Mouse (Mus musculus): ENCODE data around the gene Filip1. TPM values are rescaled to one million over a fixed set of nuclear protein-coding genes. Genes with fewer than 3 reads are reported as not detected.
A peak's percentile ranks its signal among the peaks of the same experiment; 100 is the strongest.
"Not testable (repeated sequence)": the region's sequence is repeated elsewhere in the genome, so short reads cannot be mapped to it uniquely, and the experiment has no call there.

Filip1 gene
- polyA plus RNA-seq, 1 experiment, result 1.8 TPM

GRCm38 (mm10) chr9:80037262-80037996 lies 24.8 kb upstream of the Filip1 start:
- Histone ChIP-seq H3K27me3 (replicated peaks; ENCODE audit: control insufficient read depth, insufficient read depth, low read length) (no peaks in the 10 kb centered on the region), H3K4me1 (ENCODE audit: control insufficient read depth, insufficient read depth, low read length) (no peaks in the 10 kb centered on the region), H3K36me3 (ENCODE audit: control insufficient read depth, insufficient read depth, low read length) (no peaks in the 10 kb centered on the region), H3K27ac (ENCODE audit: insufficient read depth, low read depth, low read length) (no peak overlapping the region), H3K4me3 (ENCODE audit: insufficient read depth, low read depth, low read length) (no peak overlapping the region)
- TF ChIP-seq POLR2A (IDR thresholded peaks at IDR 0.05; ENCODE audit: low read depth, low read length) (no peak), CTCF (conservative IDR thresholded peaks at IDR 0.05; ENCODE audit: insufficient read depth, insufficient read length, low read depth, low read length) (no peak)
- no peak for DNase-seq
- 85% methylated on average over 13 of the region's 13 CpGs for WGBS

- Histone ChIP-seq H3K27ac (ENCODE audit: insufficient read depth, low read depth, low read length) (peak overlapping the region; percentile 57), H3K27me3 (replicated peaks; ENCODE audit: control insufficient read depth, insufficient read depth, low read length) (no peaks in the 10 kb centered on the region), H3K4me1 (ENCODE audit: control insufficient read depth, insufficient read depth, low read length) (peaks cover 10% of the 10 kb centered on the region), H3K4me3 (ENCODE audit: insufficient read depth, low read depth, low read length) (no peak overlapping the region), H3K36me3 (ENCODE audit: control insufficient read depth, insufficient read depth, low read length) (no peaks in the 10 kb centered on the region)
- WGBS, result 17% methylated on average over 6 of the region's 6 CpGs
- DNase-seq, result peak; percentile 35
- TF ChIP-seq POLR2A (IDR thresholded peaks at IDR 0.05; ENCODE audit: low read depth, low read length), result no peak
- TF ChIP-seq CTCF (conservative IDR thresholded peaks at IDR 0.05; ENCODE audit: insufficient read depth, insufficient read length, low read depth, low read length), result no peak
Measured at GRCm38 (mm10) chr9:80026581-80027021, 13.9 kb upstream of the Filip1 start.

GRCm38 (mm10) chr9:80026017-80026416 lies 13.4 kb upstream of the Filip1 start:
- TF ChIP-seq CTCF (conservative IDR thresholded peaks at IDR 0.05; ENCODE audit: insufficient read depth, insufficient read length, low read depth, low read length) (peak; percentile 59), POLR2A (IDR thresholded peaks at IDR 0.05; ENCODE audit: low read depth, low read length) (no peak)
- Histone ChIP-seq H3K4me1 (ENCODE audit: control insufficient read depth, insufficient read depth, low read length) (peaks cover 10% of the 10 kb centered on the region), H3K4me3 (ENCODE audit: insufficient read depth, low read depth, low read length) (no peak overlapping the region), H3K27ac (ENCODE audit: insufficient read depth, low read depth, low read length) (no peak overlapping the region), H3K36me3 (ENCODE audit: control insufficient read depth, insufficient read depth, low read length) (no peaks in the 10 kb centered on the region), H3K27me3 (replicated peaks; ENCODE audit: control insufficient read depth, insufficient read depth, low read length) (no peaks in the 10 kb centered on the region)
- WGBS, result 0% methylated on average over 2 of the region's 2 CpGs
- DNase-seq, result peak; percentile 78

- not testable (repeated sequence) for H3K36me3 ChIP-seq (ENCODE audit: control insufficient read depth, insufficient read depth, low read length); H3K27ac ChIP-seq (ENCODE audit: insufficient read depth, low read depth, low read length); H3K4me3 ChIP-seq (ENCODE audit: insufficient read depth, low read depth, low read length); H3K27me3 ChIP-seq (replicated peaks; ENCODE audit: control insufficient read depth, insufficient read depth, low read length); DNase-seq
- WGBS, result 88% methylated on average over 5 of the region's 5 CpGs
- H3K4me1 ChIP-seq (ENCODE audit: control insufficient read depth, insufficient read depth, low read length), result peaks cover 10% of the 10 kb centered on the region
Measured at GRCm38 (mm10) chr9:80025347-80025746, 12.7 kb upstream of the Filip1 start.

GRCm38 (mm10) chr9:80022821-80023220 lies 10.2 kb upstream of the Filip1 start:
- H3K4me3 ChIP-seq (ENCODE audit: insufficient read depth, low read depth, low read length), result no peak overlapping the region
- no peaks in the 10 kb centered on the region for H3K36me3 ChIP-seq (ENCODE audit: control insufficient read depth, insufficient read depth, low read length)
- peaks cover 10% of the 10 kb centered on the region for H3K4me1 ChIP-seq (ENCODE audit: control insufficient read depth, insufficient read depth, low read length)
- no peak overlapping the region for H3K27ac ChIP-seq (ENCODE audit: insufficient read depth, low read depth, low read length)
- TF ChIP-seq POLR2A (IDR thresholded peaks at IDR 0.05; ENCODE audit: low read depth, low read length), result no peak
- no peak for TF ChIP-seq CTCF (conservative IDR thresholded peaks at IDR 0.05; ENCODE audit: insufficient read depth, insufficient read length, low read depth, low read length)
- peak; percentile 4 for DNase-seq
- H3K27me3 ChIP-seq (replicated peaks; ENCODE audit: control insufficient read depth, insufficient read depth, low read length), result no peaks in the 10 kb centered on the region
- WGBS, result 55% methylated on average over 8 of the region's 8 CpGs

- Histone ChIP-seq H3K4me1 (ENCODE audit: control insufficient read depth, insufficient read depth, low read length) (peaks cover 7% of the 10 kb centered on the region), H3K36me3 (ENCODE audit: control insufficient read depth, insufficient read depth, low read length) (no peaks in the 10 kb centered on the region), H3K27me3 (replicated peaks; ENCODE audit: control insufficient read depth, insufficient read depth, low read length) (no peaks in the 10 kb centered on the region), H3K4me3 (ENCODE audit: insufficient read depth, low read depth, low read length) (no peak overlapping the region), H3K27ac (ENCODE audit: insufficient read depth, low read depth, low read length) (no peak overlapping the region)
- no peak for TF ChIP-seq CTCF (conservative IDR thresholded peaks at IDR 0.05; ENCODE audit: insufficient read depth, insufficient read length, low read depth, low read length)
- TF ChIP-seq POLR2A (IDR thresholded peaks at IDR 0.05; ENCODE audit: low read depth, low read length), result no peak
- WGBS, result 46% methylated on average over 1 of the region's 1 CpGs
- no peak for DNase-seq
Measured at GRCm38 (mm10) chr9:80021648-80022047, 9.0 kb upstream of the Filip1 start.

- 68% methylated on average over 3 of the region's 3 CpGs for WGBS
- TF ChIP-seq POLR2A (IDR thresholded peaks at IDR 0.05; ENCODE audit: low read depth, low read length), result no peak
- no peak for TF ChIP-seq CTCF (conservative IDR thresholded peaks at IDR 0.05; ENCODE audit: insufficient read depth, insufficient read length, low read depth, low read length)
- no peak overlapping the region for H3K27ac ChIP-seq (ENCODE audit: insufficient read depth, low read depth, low read length)
- no peaks in the 10 kb centered on the region for H3K36me3 ChIP-seq (ENCODE audit: control insufficient read depth, insufficient read depth, low read length)
- peaks cover 3% of the 10 kb centered on the region; the same call in 1 of the 2 replicates for H3K4me1 ChIP-seq (ENCODE audit: control insufficient read depth, insufficient read depth, low read length)
- H3K4me3 ChIP-seq (ENCODE audit: insufficient read depth, low read depth, low read length), result no peak overlapping the region
- no peak for DNase-seq
- H3K27me3 ChIP-seq (replicated peaks; ENCODE audit: control insufficient read depth, insufficient read depth, low read length), result no peaks in the 10 kb centered on the region
Measured at GRCm38 (mm10) chr9:80020429-80020828, 7.8 kb upstream of the Filip1 start.

All from kidney, adult 2 months (tissue).